Mouse (Mus musculus) small intestine, adult 2 months (tissue): Measurements from ENCODE around the gene Dnmt3a.

ENCODE experiments used
- CTCF ChIP-seq: fragments of 200-500 bp; IDR thresholded peaks from 2 replicates; pipeline ENCODE4 v1.5.1; 2012; ENCODE audit warnings: low read depth, mild to moderate bottlenecking, control low read depth, inconsistent platforms, low read length, moderate library complexity, mixed read lengths; ENCODE audit not compliant: insufficient replicate concordance, insufficient read length; ENCODE audit errors: extremely low read depth
- POLR2A ChIP-seq: fragments of 200-500 bp; IDR thresholded peaks from 2 replicates; pipeline ENCODE4 v1.6.1; 2012; ENCODE audit warnings: low read depth, mild to moderate bottlenecking, control low read depth, inconsistent platforms, low read length, moderate library complexity

DNA sequence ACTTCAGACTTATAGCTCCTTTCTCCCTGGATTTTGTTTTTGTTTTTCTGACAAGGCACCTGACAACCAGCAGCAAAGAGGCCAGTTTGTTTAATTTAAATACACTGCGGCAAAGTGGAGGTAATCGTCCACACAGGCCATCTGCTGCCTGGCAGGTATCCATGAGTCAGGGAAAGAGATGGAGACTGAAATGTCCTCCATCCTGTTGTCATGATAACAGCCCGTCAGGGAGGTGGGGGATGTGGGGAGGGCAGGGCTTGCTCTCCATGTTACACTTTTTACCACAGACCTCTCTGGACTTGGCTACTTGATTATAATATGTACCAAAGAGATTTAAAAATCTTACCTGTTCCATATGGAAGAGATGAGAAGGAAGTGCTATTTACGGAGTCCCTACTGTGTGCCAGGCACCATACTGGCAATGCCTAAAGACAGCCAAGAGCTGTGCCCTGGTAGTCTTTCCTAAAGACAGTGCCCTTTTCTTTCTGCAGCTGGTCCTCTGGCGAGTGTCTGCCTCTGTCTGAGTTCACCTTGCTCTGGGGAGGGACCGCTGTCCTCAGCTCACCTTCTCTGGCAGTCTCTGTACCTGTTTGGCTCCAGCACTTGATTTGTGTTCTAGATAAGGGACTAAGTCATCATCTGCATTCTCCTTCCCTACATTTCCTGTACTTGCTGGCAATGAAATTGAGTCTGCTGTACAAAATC lies 44.1 kb upstream of the Dnmt3a start:
- TF ChIP-seq CTCF (no peak), POLR2A (no peak)
